Mouse (Mus musculus) cerebellum, adult (tissue): Measurements from ENCODE around the gene Golga4.

Experiments used
- ATAC-seq: cut with Nextera tagmentation; 2 replicates; pipeline ENCODE4 v1.9.2; 2017; ENCODE audit warnings: mild to moderate bottlenecking, moderate library complexity, mixed read lengths; ENCODE audit not compliant: insufficient number of reproducible peaks, low FRiP score, low TSS enrichment

Golga4 gene

GRCm38 (mm10) chr9:118618732-118619250 lies 112.7 kb downstream of the Golga4 start:
- ATAC-seq, result no peak

GRCm38 (mm10) chr9:118620807-118621206 lies 114.7 kb downstream of the Golga4 start:
- no peak for ATAC-seq

GRCm38 (mm10) chr9:118621691-118622090 lies 115.6 kb downstream of the Golga4 start:
- ATAC-seq, result no peak

- no peak for ATAC-seq
Observed at GRCm38 (mm10) chr9:118622376-118623166, 116.5 kb downstream of the Golga4 start.

- ATAC-seq, result no peak
Observed at GRCm38 (mm10) chr9:118623483-118623882, 117.4 kb downstream of the Golga4 start.

- ATAC-seq, result no peak
Observed at GRCm38 (mm10) chr9:118624146-118624545, 118.1 kb downstream of the Golga4 start.

- ATAC-seq, result no peak
Observed at GRCm38 (mm10) chr9:118629763-118630379, 123.8 kb downstream of the Golga4 start.
